Mouse (Mus musculus): Measurements from ENCODE around the gene Pgr.

The Pgr gene

GRCm38 (mm10) chr9:8899616-8900202, at the start of gene Pgr:
Gene Pgr, plus strand, starts transcription at chr9:8899833.
- in situ Hi-C loops (cut with MboI, MseI): no loop called here

GRCm38 (mm10) chr9:8857455-8857854, 42.2 kb upstream of the Pgr start:
- in situ Hi-C loops (cut with MboI, MseI): no loop called here

- in situ Hi-C loops (cut with MboI, MseI): no loop called here
Measured at GRCm38 (mm10) chr9:8868511-8868910, 31.1 kb upstream of the Pgr start.

DNA sequence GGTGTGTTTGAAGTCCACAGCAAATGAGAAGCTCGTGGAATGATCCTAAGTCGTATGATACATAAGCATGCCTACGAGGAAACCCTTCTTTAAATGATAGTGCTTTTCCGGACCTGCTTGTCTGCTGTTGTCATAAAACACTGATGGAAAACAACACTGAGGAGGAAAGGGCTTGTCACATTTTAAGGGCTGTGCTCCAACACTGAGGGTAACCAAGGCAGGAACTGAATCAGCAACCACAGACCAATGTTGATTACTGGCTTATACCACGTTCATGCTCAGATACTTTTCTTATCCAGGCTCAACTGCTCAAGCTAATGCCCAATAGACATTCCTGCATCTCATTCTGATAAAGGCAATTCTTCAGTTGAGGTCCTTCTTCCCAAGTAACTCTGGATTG, 4.4 kb upstream of the Pgr start:
- in situ Hi-C loops (cut with MboI, MseI): no loop called here

DNA sequence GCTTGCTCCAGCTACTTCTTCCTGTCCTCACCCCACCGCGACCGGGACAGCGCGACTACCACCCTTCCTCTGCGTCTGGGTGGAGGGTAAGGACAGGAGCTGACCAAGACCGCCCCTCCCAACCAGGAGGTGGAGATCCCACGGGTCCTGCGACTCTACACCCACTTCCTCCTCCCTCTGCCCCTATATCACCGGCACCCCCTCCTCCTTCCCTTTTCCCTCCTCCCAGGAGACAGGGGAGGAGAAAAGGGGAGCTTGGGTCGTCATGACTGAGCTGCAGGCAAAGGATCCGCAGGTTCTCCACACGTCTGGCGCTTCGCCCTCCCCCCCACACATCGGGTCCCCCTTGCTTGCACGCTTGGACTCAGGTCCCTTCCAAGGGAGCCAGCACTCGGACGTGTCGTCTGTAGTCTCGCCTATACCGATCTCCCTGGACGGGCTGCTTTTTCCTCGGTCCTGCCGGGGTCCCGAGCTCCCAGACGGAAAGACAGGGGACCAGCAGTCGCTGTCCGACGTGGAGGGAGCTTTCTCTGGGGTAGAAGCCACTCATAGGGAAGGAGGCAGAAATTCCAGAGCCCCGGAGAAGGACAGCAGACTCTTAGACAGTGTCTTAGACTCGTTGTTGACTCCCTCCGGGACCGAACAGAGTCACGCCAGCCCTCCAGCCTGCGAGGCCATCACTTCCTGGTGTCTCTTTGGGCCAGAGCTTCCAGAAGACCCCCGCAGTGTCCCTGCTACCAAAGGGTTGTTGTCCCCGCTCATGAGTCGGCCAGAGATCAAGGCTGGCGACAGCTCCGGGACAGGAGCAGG, 775 bp downstream of the Pgr start:
- in situ Hi-C loops (cut with MboI, MseI): no loop called here

- in situ Hi-C loops (cut with MboI, MseI): no loop called here
Measured at GRCm38 (mm10) chr9:8901013-8901646, 1.5 kb downstream of the Pgr start.

GRCm38 (mm10) chr9:8901647-8902131, 2.1 kb downstream of the Pgr start:
- in situ Hi-C loops (cut with MboI, MseI): no loop called here

DNA sequence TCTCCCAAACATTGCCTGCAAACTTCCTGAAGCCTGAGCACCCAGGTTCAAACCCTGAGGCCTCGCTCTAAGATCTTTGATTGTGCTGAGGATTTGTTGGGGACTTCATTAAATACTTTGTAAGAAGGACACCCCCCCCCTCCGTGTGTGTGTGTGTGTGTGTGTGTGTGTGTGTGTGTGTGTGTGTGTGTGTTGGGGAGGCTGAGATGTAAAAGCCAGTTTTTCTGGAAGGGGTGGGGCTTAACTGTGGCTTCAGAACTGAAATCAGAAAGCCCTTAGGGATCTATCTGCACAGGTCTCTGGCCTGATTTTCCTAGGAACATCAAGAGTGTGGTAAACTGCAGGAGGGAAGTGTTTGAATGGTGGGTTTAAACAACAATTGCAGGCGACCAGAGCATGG, 2.6 kb downstream of the Pgr start:
- in situ Hi-C loops (cut with MboI, MseI): no loop called here

DNA sequence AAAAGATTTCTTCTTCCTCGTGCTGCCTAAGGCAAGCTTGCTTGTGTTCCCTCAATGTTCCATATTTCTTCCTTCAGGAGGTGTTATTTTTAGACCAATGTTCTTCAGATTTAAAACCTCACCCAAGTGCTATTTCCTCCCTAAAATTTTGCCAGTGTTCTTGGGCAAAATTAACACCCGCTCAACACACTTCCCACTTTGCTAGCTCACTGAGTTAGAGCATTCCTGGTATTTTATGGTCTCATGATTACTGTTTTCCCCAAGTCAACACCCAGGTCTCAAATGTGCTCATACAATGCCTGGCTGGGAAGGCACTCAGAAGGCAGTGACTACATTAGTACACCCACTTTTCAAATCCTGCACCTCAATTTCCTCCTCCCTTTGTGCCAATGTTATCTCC, 27.9 kb downstream of the Pgr start:
- in situ Hi-C loops (cut with MboI, MseI): no loop called here

GRCm38 (mm10) chr9:8937753-8938152, 38.1 kb downstream of the Pgr start:
- in situ Hi-C loops (cut with MboI, MseI): no loop called here

- in situ Hi-C loops (cut with MboI, MseI): loop anchor here (25.0 kb wide), 1 partner anchor 241 kb away; no protein-coding TSS in a partner anchor
Measured at GRCm38 (mm10) chr9:8953306-8953705, 53.7 kb downstream of the Pgr start.

DNA sequence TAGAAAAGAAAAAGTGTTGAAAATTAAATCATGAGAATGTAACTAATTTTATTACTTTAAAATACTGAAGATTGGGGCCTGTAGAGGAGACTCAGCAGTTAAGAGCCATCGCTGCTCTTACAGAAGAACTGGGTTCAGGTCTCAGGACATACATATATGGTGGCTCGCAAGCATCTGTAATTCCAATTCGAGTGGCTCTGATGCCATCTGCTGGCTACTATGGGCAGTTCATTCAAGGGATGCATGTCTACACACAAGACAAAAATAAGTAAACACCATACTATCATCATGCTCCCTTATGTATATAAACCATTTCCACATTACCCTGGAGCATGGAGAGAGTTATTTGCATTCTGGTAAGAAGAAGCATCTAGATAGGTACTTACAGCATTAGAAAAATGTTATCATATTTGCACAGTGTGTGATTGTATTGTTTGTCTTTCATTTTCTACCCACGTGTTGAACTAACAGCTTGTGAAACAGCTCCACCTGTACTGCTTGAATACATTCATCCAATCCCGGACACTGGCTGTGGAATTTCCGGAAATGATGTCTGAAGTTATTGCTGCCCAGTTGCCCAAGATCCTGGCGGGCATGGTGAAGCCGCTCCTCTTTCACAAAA, 65.0 kb downstream of the Pgr start:
- in situ Hi-C loops (cut with MboI, MseI): loop anchor here (25.0 kb wide), 1 partner anchor 252 kb away; no protein-coding TSS in a partner anchor

DNA sequence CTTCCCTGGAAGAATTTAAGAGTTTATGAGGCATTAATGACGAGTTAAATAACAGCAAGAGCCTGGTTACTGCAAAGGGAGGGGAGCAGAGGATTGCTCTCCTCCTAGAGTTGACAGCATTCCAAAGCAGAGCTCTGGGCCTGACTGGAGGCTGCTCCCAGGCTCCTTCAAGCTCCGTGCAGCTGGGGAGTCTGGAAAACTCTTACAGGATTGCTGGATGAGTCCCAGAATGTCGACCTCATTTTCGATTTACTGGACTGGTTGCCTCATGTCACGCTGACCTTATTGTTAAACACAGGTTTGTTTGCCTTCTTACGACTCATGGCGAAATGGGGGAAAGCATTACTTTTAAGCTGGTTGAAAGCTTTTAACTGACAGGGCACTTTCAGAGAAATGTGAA, 70.6 kb downstream of the Pgr start:
- in situ Hi-C loops (cut with MboI, MseI): loop anchor here (25.0 kb wide), 1 partner anchor 258 kb away; no protein-coding TSS in a partner anchor

DNA sequence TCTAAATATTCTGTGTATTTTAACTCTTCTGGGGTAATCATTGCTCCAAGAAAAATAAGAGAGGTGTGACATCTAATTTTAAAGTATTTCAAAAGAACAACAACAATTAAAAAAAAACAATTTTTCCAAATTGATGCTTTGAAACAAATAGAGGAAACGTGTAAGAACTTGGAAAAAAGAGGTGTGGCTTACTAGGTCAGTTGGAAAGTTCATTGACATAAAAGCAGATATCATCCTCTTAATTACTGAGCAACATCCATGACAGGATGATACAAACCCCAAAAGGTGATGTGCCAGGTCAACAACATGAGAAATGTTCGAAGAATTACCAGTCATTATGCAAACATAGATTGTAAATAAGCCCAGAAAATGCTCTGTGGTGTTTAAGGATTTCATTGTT, 71.9 kb downstream of the Pgr start, which contains the start of gene Gm16485:
Gm16485 (plus strand) TSS at position 301 of the 400 bp plus-strand sequence.
- in situ Hi-C loops (cut with MboI, MseI): loop anchor here (25.0 kb wide), 1 partner anchor 259 kb away; no protein-coding TSS in a partner anchor

GRCm38 (mm10) chr9:8977775-8978174, 78.1 kb downstream of the Pgr start:
- in situ Hi-C loops (cut with MboI, MseI): no loop called here

DNA sequence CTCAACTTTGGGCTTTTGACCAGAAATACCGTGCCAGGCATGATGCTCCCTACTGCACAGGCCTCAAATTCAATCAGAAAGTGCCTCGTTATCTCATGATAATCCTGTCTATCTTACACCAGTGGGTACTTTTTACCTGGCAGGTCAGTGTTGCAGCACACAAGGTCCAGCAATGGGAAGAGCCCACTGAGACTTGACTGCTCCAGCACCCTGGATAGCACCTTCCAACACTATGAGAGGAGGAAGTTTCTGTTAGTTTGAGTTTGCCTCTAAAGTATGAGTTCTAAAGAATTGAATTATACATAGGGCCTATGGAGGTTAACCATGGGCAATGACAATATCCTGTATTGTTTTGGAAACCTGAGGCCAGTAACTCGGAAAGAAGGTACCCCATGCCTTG, 82.7 kb downstream of the Pgr start:
- in situ Hi-C loops (cut with MboI, MseI): no loop called here

DNA sequence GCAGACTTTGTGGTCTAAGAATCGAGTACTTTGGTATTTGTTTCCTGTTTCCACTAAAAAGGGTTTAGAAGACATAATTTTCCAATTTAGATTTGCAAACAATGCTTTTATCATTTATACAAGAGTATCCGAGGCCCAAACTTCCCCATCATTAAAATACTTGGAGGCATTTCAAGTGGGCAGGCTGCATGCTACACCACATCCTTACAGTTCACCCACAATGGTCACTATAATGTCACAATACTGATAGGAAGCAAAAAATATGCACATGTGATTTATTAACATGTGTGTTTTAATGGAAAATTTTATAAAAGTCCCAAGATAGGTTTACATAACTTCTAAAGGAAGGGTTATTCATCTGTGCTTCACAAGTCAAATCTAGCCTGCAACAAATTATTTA, 96.9 kb downstream of the Pgr start:
- in situ Hi-C loops (cut with MboI, MseI): loop anchor here (10.0 kb wide), 1 partner anchor 1828 kb away; no protein-coding TSS in a partner anchor

DNA sequence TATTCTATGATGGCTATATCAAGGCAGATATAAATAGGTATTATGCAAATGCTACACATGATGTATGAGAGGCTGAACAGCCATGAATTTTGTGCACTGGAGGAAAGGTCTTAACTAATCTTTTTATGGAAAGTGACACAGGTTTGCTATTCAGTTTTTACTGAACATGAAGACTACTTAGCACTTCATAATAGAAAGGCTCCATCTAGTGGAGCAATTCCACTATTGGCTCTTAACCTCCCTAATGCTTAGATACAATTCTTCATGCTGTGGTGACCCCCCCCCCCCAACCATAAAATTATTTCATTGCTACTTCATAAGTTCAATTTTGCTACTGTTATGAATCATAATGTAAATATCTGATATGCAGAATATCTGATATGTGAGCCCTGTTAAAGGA, 101.5 kb downstream of the Pgr start:
- in situ Hi-C loops (cut with MboI, MseI): no loop called here

DNA sequence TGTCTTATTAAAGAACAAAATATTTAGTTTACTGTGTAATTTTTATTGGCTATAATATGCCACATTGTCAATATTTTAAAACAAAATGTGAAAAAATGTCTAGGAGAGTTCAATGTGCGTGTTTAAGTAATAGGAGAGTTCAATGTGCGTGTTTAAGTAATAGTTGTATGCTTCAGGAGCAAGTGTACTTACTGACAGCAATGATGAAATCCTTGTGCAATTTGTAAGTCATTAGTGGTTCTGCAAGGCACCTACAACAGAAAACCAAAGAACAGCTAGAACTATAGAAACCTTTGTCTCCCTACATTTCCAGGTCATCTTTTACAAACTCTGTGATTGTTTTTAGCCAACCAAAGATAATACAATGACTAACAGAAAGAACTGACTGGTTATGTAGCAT, 115.5 kb downstream of the Pgr start:
- in situ Hi-C loops (cut with MboI, MseI): no loop called here
